9 mouse cellular contexts compared by ENCODE assay signal in the genomic region with DNA sequence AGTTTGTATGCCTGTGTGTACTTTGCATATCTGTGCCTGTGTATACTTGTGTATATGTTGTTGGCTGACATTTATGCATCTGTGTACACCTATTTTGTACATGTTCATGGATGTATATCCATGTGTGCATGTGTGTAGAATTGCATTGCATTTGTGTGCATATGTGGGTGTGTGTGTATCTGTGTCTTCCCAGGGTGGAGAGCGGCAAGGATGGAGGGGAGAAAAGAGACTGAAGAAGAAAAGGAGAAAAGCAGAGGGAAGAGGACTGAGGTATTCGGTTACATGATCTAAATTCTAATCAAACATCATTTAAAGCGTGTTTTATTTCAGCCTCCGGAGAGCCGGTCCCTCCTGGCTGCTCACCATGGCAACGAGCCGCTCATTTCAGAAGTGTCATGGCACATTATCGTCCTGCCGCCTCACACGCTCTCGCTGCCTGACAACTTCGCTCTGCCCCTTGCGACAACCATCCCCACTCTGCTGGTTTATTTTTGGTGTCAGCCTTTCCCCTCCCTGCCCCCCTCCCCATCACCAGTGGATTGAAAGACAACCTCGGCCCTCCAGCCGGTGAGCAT. TPM values are rescaled to one million over a fixed set of nuclear protein-coding genes. Genes with fewer than 3 reads are reported as not detected.
DNase-seq lines count a peak whose midpoint lies in the region; ATAC-seq and TF ChIP-seq lines count a peak whose summit lies in the region.
"Had no signal": no experiment of that assay in that cellular context is flagged by ENCODE, and none has a peak within 500 bp of the region (broad histone marks: within the 10 kb centered on the region; RNA-seq: fewer than 3 reads in every experiment).

No protein-coding gene starts in this region.

- no peak for TF ChIP-seq CTCF in lung, adult 2 months (IDR thresholded peaks at IDR 0.05; ENCODE audit: insufficient read depth, low read length)

- 0 out of 2 replicates have a peak overlapping the region, but pooled peaks have one; percentile 35 for H3K9ac ChIP-seq in forebrain, embryonic 16.5 days (replicated peaks; ENCODE audit: low read depth, low read length)

- H3K27me3 ChIP-seq in forebrain, embryonic 16.5 days (replicated peaks; ENCODE audit: control insufficient read depth, insufficient read depth, low read length), result peaks cover 41% of the 10 kb centered on the region

- ATAC-seq in forebrain, embryonic 16.5 days, result peak; percentile 79

- H3K4me1 ChIP-seq in forebrain, embryonic 16.5 days (replicated peaks; ENCODE audit: control insufficient read depth, insufficient read depth, low read length), result peaks cover 28% of the 10 kb centered on the region
- no peaks in the 10 kb centered on the region for H3K4me1 ChIP-seq in lung, adult 2 months (ENCODE audit: control insufficient read depth, insufficient read depth, low read length)

- H3K4me3 ChIP-seq in forebrain, embryonic 16.5 days (replicated peaks; ENCODE audit: low read length), result no peak overlapping the region
- H3K4me3 ChIP-seq in lung, adult 2 months (replicated peaks; ENCODE audit: extremely low read depth, low read depth, low read length), result no peak overlapping the region
- H3K4me3 ChIP-seq: myocyte had no signal

- peak overlapping the region; percentile 26 for H3K27ac ChIP-seq in forebrain, embryonic 16.5 days (ENCODE audit: low read length)

- DNase-seq in cerebellum, postnatal 25 days, result peak; percentile 60 to 62
- DNase-seq in layer of hippocampus, adult 9-10 months (ENCODE audit: low spot score), result peak; percentile 25
- peak; percentile 47 for DNase-seq in neural tube, embryonic 10.5 days (ENCODE audit: extremely low spot score, low spot score)
- no peak for DNase-seq in adrenal gland, adult 18-20 months (ENCODE audit: low spot score in 2 of 2)
- no peak for DNase-seq in kidney, postnatal 10 days
- no peak for DNase-seq in lung, adult 2 months
- no peak for DNase-seq in c-Kit-positive CD71-positive TER-119-positive erythroid progenitor cells, embryonic 14.5 days (ENCODE audit: low spot score)

- TF ChIP-seq POLR2A in lung, adult 2 months (IDR thresholded peaks at IDR 0.05; ENCODE audit: borderline replicate concordance, extremely low read depth, low read depth, low read length), result no peak

- H3K36me3 ChIP-seq in forebrain, embryonic 16.5 days (ENCODE audit: control insufficient read depth, insufficient read depth), result no peaks in the 10 kb centered on the region

- WGBS in forebrain, embryonic 16.5 days, result 10% methylated on average over 15 of the region's 15 CpGs
- 21% methylated on average over 15 of the region's 15 CpGs for WGBS in lung, adult 2 months

- H3K4me2 ChIP-seq in forebrain, embryonic 16.5 days (ENCODE audit: low read length), result peak overlapping the region; percentile 36

- no peaks in the 10 kb centered on the region for H3K9me3 ChIP-seq in forebrain, embryonic 16.5 days (ENCODE audit: control insufficient read depth, low read length)

RNA-seq across cellular contexts. Expression of a gene that starts 58.6 kb away (rescaled TPM):
- 14.0 and 15.9 TPM in 2 replicates for polyA plus RNA-seq in forebrain, embryonic 16.5 days (2015; fragmentation: Nextera tagmentation; extraction: Ambion mirVana)
- total RNA-seq in adrenal gland, adult 18-20 months (2021), result 10 to 100 TPM; 14.2 to 22.6 TPM
- 7.2 and 8.7 TPM in 2 replicates for polyA plus RNA-seq in lung, adult 2 months (2012; rRNA removed)

Comparison
In these comparisons a context has a peak if more than half of its experiments do, and no peak if none do; other contexts are left out.
1. DNase-seq: peak in cerebellum, postnatal 25 days (2 of 2), layer of hippocampus, adult 9-10 months (single experiment) and neural tube, embryonic 10.5 days (single experiment); none in adrenal gland, adult 18-20 months (0 of 2), kidney, postnatal 10 days (single experiment), lung, adult 2 months (single experiment) and c-Kit-positive CD71-positive TER-119-positive erythroid progenitor cells, embryonic 14.5 days (single experiment).